Mouse (Mus musculus) cerebral cortex, adult 2 months (tissue): ENCODE measurements around the gene Creb3.

Source experiments
- WGBS: fragments of 180-500 bp; shearing (Covaris S2); methylation state at CpG from one replicate; pipeline ENCODE4 v1.1.7; 2018; 5-methylcytosine and 5-hydroxymethylcytosine counted together

Creb3 gene

DNA sequence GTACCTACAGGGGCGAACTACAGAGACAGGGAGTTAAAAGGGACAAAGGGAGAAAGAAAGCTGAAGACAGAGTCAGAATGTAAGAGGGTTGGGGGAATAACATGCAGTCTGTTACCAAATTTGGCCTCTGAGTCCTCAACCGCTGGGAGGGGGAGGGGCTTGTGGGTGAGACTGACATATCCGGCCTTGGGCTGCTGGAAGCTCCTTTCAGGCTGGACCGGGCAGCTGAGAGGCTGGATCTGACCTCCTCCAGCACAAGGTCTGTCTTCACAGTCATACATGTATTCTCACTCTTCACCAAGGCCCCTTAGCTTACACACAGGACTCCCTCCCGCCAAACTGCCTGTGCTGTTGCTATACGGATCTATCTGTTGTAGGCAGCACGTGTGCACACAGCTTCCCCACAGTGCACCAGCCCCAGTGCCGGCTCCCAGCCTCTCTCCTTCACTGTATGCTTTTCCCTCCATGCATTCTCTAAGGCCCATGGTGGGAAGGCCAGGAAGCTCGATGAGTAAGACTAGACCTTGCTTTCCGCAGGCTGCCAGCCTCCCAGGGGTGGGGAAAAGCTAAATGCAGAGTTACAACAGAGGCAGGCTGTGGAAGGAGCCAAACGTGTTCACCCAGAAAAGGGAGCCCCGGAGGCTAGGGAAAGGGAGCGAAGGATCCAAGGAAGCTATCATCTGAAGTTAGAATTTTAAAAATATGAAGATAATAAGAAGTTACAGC lies 3.3 kb upstream of the Creb3 start:
- WGBS = 25% methylated on average over 13 of the region's 13 CpGs

DNA sequence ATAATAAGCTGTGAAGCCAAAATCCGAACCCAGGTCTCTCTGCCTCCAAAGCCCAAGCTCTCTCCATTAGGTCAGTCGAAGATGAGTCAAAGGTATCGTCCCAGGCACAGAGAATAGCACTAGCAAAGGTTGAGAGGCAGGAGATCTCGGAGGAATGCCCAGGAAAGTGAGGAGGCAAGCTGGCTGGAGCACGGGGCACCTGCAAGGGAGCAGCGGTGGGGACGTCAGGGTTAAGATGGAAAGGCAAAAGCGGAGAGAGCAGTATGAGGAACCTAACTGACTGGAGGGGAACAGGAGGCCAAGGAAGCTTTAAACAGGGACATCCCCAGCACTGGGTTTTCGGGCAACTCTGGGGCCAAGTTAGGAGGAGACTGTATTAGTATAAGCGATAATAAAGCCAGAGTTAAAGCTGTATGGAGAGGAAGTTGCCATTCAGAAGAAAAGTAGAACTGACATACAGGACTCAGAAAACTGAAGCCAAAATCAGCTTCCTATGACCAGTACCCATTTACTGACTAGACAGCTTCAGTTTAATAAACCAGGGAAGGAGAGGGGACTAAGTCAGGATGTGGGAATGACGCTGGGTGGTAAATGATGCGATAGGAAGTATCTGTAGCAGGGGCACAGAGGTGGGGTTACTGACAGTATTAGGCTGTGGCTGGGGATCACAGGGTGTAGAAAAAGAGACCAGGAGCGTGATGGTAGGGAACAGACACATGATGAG lies 2.5 kb upstream of the Creb3 start:
- WGBS = 77% methylated on average over 13 of the region's 13 CpGs

DNA sequence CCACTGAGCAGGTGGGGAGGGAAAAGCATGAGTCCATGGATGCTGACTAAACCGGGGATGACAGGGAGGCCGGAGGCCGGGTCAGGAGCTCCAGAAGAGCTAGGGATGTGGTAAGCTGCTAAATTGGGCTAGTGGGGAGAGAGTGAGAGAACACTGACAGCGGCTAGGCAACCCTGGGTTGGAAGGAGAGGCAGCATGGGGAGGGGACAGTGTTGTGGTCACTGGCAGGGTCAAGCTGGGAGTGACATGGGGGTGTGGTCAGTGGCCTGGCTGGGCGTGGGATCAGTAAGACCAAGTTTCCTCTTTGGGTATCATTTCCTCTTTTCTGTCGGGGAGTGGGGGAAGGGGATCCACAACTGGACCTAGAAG lies 1.9 kb upstream of the Creb3 start:
- WGBS = 51% methylated on average over 6 of the region's 6 CpGs

DNA sequence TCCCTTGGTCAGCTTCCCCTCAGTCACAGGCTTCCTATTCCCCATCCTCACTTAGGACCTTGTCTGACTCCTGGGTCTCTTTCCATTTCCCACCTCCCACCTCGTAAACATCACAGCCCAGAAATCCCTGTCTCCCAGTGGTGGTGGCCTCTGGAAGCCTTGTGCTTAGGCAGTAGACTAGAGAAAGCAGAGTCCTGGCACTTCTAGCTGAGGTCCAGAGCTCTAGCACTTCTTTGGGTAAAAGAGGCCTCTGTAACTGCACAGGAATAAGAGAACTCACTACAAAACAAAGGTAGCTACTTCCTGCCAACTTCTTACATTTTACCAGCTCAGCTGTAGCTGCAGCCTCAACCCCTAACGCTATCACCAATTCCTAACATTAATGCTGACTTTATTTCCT lies 1.2 kb upstream of the Creb3 start:
- 22% methylated on average over 2 of the region's 2 CpGs for WGBS

DNA sequence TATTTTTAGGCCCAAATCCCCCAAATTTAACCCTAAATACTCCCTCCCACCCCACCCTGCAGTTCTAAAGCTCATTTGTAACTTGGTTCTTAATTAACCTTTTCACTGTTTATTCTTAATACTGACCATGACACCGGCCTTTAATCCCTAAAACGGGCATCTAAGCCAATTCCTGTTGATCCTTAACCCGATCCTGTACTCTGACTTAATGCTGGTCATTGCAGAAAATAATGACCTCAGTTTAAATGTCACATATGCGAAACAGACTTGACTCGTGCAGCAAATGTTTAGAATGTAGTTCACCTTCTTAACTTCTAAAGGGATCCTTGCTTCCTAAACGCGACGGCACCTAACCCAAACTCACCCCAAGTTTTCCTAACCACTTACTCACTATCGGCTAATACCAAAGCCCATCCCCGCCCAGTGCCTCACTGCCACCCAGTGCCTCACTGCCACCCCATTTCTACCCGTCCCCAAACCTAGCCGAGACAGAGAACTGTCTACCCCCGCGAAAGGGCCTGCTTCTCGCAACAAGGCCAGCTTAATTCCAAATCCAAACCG lies 616 bp upstream of the Creb3 start:
- 1% methylated on average over 16 of the region's 16 CpGs for WGBS

DNA sequence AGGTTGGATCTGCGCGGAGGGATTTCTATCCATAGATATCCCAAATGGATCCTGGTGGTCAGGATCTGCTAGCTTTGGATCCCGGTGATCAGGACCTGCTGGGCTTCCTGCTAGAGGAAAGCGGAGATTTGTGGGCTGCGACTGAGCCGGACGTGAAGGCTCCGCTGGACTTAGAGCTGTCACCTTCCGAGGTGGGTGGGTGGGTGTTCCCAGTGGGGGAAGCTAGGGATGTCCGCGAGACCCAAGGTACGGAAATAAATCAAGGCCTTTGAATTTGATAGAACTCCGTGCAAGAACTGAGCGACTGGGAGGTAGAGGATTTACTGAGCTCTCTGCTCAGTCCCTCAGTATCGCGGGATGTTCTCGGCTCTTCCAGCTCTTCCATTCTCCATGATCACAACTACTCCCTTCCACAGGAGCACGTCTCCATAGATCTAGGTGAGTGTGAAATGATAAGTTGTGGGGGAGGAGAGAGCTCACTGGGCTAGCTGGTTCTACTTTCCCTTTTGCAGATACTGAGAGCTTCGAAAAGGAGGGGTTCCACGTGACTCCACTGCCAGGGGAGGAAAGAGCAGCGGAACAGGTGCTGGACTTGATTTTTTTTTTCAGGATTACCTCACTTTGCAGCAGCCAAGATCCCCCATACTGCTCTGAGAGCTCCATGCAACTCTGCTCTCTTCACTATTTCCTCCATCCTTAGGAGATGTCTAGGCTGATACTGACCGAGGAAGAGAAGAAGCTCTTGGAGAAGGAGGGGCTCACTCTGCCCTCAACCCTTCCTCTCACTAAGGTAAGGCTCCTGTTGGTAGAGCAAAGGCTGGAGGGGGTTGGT lies 853 bp downstream of the Creb3 start:
- WGBS = 2% methylated on average over 22 of the region's 22 CpGs

DNA sequence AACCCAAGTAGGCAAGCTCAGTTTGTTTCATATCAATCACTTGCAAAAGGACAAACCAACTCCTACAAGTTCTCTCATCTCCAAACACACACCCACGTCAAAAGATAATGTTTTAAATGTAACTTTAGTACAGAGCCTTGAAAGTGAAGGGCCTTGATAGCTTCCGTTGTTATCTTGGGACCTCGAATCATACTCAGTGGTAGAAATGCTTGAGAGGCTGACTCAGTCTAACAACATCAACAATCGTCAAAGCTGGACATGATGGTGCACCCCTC lies 1.4 kb downstream of the Creb3 start:
- WGBS = 61% methylated on average over 4 of the region's 4 CpGs

DNA sequence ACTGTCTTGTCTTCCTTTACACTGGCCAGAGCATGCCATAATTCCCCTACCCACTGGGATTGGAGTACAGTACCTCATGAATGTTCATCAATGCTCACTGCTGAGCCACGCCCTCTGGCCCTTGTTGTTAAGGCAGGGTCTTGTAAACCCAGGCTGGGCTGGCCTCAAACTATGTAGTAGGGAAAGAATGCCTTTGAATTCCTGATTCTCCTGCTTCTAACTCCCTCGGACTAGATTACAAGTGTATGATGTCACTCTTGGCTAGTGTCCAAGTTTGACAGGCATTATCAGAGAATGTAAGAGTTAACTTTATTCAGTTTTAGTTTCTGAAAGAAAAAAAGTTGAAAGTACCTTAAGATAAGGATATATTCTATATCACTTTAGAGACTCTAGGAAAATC lies 2.1 kb downstream of the Creb3 start:
- WGBS = 24% methylated on average over 2 of the region's 2 CpGs

DNA sequence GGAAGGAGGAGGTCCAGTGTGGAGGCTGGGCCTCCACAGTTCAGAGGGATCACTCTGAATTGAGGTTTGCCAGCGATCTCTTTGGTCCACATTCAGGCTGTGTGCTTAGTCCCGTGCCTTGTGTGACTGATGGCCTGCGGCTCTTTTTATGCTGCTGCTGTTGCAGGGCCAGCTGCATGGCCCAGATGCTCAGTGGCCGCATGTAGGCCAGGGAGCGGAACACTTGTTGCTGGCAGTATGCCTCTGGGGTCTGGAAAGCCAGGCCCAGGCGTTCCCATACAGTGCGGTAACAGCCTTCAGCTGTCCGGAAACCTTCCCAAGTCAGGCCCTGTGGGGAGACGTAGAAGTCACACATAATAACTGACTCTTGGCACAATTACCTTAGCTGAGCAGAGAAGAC lies 5.0 kb downstream of the Creb3 start:
- WGBS = 80% methylated on average over 9 of the region's 9 CpGs

DNA sequence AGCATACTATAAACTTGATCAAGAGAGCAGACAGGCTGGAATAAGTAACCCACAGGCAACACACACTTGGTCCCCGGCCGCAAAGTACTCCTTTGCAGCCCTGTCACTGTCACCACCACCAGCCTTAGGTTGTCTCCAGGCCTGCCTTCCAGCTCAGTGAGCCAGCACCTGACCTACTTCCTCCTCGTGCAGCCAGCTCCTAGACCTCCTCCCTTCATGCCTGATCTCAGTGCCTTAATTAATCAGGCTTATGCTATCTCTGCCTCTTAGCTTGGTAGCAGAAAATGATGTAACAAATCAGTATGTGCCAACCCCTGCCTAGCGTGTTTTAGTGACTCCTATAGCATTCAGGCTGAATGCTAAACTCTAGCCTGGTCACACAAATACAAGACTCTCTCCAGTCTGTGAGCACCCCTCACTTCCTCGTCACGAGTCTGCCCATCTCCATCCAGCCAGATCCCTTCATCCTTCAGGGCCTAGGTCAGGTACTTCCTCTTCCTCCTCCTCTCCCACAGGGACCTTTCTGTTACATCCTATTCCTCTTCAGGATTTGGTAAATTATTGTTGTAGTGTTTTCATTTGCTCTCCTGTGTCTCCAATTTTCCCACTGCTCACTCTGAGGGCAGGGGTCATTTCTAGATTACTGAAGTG lies 9.4 kb downstream of the Creb3 start:
- 69% methylated on average over 6 of the region's 6 CpGs for WGBS

DNA sequence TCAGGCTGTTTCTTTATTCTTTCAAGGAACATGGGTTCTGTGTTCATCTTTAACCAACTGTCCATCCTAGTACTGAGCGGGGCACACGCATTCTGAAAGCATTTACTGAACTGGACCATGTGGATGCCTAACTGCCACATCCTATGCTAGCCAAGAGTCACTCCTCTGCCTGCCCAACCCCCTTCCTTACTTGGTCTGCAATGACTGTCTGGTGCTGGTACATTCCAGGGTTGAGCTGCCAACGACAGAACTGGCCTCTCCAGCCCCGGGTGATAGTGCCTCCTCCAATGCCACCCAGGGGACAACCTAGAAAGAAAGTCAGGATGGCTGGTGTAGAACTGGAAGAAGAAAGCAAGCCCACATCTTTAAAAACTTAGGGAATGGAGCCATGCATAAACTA lies 11.4 kb downstream of the Creb3 start:
- 83% methylated on average over 4 of the region's 4 CpGs for WGBS

DNA sequence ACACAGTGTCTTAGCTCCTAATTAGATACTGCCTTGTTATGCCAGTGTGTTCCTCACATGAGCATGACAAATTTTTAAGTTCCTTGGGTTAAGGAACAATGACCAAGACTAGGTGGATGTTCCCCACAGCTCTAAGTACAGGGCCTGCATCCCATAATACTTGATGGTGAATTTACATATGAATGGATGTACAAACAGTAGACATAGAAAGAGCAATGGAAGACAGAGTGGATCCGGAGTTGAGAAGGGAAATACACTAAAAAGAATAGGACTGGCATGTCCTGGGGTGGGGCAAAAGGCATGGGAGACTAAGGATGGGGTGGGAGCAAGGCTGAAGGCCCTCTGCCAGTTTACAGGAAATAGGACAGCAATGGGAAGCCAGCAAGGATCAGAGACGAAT lies 13.2 kb downstream of the Creb3 start:
- 25% methylated on average over 2 of the region's 2 CpGs for WGBS

DNA sequence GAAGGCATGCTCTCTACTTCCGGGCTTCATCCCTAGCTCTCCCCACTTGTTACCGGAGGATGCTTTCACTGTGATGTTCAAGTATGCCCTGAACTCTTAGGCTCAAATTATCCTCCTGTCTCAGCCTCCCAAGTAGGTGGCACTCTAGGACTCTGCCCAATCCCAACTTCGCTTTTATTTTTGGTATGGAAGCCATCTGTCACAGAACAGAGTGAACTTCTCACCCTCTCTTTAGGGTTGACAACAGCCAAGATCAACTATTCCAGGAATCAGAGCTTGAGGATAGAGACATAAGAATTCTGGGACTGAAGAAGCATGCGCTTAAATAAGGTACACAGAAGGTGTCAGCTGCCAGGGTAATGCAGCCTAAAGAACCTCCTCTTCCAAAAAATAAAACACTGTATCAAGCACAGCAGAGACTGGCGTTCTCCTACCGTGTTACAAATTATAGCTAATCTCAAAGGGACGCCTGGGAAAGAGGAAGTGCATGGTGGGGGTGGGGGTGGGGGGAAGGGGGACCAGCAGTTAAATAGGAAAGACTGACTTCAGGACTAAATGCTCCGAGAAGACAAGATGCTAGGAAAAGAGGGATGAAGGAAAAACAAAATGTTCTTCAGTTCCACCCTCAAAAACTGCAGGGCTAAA lies 15.2 kb downstream of the Creb3 start:
- WGBS = 18% methylated on average over 8 of the region's 8 CpGs

DNA sequence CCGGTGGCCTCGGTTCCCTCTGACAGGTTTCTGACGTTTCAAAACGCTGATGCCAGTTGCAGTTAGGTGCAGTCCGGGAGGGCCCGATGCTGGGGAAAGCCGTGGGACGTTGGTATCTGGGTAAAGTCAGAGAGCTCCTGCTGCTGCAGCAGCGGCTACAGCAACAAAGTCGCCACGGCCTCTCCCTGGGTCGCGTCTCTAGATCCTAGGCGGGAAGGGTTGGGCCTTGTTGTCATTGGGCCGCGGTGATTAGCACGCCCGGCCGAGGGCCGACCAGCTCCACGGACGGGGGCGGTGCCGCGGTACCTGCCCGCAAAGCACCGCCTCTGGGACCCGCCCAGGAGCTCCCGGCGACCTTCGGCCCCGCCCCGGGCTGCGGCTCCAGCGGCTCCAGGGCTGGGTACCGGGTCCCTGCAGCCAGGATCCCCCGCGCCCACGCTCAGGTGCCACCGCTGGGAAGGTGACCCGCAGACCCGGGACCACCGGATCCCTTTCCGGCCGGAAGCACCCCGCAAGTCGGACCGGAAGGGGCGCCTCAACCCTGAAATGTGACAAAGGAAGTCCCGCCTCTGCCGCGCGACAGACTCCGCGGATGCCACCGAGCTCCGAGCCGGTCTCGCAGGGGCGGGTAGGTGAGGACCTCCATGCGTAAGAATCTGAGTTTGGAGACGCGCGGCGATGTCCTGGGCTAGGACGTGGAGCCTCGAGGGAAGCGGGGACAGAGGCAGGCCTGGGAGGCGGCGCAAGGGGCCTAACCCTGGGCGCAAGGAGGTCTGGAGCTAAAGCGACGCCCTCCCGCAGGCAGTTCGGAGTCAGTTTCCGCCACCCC lies 16.5 kb downstream of the Creb3 start, which contains the start of the genes Rgp1 and Gba2:
Rgp1 (plus strand) TSS at position 340 of the 829 bp plus-strand sequence.
Gba2 (minus strand) TSS at position 498 of the 829 bp plus-strand sequence.
- under 1% methylated on average over 76 of the region's 76 CpGs for WGBS

DNA sequence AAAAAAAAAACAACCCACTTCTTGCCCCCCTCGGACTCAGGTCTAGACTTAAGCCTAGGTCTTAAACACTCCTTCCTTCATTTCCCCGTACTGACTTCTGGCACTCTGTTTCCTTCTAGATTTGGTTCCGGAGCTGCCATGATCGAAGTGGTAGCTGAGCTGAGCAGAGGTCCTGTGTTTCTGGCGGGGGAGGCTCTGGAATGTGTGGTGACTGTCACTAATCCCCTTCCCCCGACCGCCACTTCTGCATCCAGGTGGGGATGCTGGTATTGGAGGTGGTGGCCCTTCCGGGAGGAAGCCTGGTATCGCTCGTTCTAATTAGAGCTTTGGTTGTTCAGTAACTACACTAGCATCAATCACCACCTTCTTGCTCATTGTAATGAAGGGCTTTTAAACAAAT lies 17.1 kb downstream of the Creb3 start:
- WGBS = 4% methylated on average over 10 of the region's 10 CpGs

DNA sequence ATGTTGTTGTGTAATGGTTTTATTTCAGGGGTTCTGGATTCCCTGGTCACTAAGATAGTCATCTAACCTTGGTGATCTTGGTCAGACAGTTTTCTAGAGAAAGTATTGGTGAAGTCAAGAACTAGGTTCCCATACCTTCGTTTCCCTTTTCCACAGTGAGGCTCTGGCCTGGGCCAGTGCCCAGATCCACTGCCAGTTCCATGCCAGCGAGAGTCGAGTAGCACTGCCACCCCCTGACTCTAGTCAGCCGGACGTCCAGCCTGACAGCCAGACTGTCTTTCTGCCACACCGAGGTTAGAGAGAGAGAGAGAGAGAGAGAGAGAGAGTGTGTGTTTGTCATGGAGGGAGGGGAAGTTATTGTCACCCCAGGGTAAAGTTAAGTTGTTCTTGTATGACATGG lies 17.6 kb downstream of the Creb3 start:
- WGBS = 47% methylated on average over 6 of the region's 6 CpGs

DNA sequence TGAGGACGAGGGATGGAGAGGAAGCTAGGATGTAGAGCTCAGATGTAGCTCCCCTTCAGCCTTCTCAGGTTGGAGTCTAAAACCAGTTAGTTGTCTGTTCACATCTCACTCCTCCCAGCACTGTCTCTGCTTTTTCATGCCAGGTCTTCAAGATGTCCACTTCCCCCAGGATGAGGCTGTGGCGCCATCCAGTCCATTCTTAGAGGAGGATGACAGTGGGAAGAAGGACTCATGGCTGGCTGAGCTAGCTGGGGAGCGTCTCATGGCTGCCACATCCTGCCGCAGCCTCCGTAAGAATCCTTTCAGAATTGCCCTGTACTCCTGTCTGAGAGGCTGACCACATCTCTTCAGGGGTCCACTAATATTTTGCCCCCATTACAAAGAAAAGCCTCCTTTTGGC lies 18.6 kb downstream of the Creb3 start:
- 96% methylated on average over 5 of the region's 5 CpGs for WGBS

DNA sequence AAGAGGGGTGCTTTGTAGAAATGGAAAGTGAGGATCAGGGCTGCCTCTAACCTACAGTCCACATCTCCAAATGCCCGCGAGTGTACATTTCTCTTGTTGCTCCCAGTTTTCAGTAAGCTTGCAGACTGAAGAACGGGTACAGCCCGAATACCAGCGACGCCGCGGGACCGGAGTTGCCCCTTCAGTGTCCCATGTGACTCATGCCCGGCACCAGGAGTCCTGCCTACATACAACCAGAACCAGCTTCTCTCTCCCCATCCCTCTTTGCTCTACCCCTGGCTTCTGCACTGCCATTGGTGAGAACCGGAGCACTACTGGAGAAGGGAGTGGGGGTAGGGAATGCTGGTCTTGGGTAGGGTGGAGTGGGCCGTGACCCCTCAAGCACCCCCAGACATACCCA lies 19.2 kb downstream of the Creb3 start:
- WGBS = 95% methylated on average over 12 of the region's 12 CpGs

DNA sequence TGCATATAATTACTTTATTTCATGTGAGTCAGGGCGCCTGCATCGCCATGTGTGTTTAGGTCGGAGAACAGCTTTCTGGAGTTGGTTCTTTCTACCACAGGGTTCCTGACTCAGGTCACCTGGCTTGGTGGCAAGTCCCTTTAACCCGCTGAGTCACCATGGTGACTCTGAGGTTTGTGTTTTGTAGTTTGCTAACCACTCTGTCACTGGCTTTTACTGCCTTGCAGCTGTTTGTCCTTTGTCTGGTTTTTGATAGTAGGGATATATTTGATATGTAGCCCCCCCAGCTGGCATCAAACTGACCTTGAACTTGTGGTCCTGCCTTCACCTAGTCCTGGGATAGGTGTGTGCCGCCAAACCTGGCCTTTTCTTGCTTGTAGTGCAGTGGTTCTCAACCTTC lies 20.1 kb downstream of the Creb3 start:
- WGBS = 94% methylated on average over 5 of the region's 5 CpGs

DNA sequence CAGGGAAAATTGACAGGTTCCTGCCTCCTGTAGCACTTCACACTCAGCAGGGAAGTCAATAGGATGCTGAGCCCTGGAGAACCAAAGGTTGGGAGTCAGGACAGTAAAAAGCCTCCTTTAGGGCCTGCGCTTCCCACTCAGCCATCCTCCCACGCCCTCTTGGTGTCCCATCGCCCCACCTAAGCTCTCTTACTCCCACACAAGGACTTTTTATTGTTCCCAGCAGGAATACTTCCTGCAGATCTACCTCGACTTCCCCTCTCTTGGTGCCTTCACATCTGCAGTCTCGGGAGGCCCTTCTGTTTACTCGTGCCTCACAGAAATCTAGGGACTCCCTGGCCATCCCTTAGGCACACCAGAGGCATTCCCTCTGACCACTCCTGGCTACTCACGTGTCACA lies 21.3 kb downstream of the Creb3 start:
- 70% methylated on average over 7 of the region's 7 CpGs for WGBS
